Mouse (Mus musculus) bone marrow, adult 2 months (tissue): ENCODE measurements around the gene Wbp1.

Experiments
- CTCF ChIP-seq: fragments of 200-500 bp; IDR thresholded peaks from 2 replicates; pipeline ENCODE4 v1.5.1; 2011; ENCODE audit warnings: low read length, control low read depth; ENCODE audit not compliant: control insufficient read depth, insufficient read depth
- POLR2A ChIP-seq: fragments of 200-500 bp; IDR thresholded peaks from 2 replicates; pipeline ENCODE4 v1.6.1; 2011; ENCODE audit warnings: low read depth, mild to moderate bottlenecking, control low read depth, low read length, borderline replicate concordance; ENCODE audit not compliant: control insufficient read depth

DNA sequence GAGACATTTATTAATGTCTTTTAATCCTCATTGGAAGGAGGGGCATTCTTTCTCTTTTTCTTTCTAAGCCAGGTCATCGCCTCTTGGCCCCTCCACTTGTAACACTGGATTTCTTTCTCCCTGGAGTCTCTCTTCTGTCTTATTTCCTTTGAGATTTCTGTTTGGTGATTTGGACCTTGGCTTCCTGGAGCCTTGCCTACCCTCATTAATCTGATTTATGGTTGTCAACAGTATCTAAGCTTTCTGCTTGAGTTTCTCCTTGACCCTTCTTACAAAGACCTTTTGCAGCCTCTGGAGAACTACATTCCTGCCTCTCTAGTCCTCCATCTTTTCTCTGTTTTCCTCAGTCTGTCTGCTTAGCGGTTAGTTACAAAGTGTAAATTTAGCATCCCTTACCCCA is 22.9 kb downstream of the Wbp1 start:
- no peak for TF ChIP-seq CTCF
- no peak for TF ChIP-seq POLR2A
